Mouse (Mus musculus): ENCODE results near the gene Myo1d.
"Not testable (repeated sequence)": the region's sequence is repeated elsewhere in the genome, so short reads cannot be mapped to it uniquely, and the experiment has no call there.

The Myo1d gene

DNA sequence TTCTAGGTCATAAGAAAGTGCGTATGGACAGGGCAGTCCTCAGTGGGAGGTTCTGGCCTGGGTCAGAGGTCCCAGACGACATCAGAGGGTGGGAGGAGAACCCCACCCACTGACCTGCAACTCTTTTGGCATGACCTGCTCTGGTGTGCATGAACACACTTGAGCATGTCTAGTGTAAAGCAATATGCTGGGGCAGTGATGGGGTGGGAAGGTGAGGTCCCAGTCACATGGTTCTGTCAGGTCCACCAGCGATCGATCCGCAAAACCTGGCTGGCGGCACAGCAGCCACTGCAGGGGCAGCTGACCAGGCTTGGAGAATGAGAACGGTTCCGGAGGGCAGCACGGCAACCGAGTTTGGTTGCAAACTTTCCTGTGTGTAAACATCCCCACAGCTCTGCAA is 297.5 kb downstream of the Myo1d start:
- no peak for DNase-seq (ENCODE audit: low read depth, low spot score)

DNA sequence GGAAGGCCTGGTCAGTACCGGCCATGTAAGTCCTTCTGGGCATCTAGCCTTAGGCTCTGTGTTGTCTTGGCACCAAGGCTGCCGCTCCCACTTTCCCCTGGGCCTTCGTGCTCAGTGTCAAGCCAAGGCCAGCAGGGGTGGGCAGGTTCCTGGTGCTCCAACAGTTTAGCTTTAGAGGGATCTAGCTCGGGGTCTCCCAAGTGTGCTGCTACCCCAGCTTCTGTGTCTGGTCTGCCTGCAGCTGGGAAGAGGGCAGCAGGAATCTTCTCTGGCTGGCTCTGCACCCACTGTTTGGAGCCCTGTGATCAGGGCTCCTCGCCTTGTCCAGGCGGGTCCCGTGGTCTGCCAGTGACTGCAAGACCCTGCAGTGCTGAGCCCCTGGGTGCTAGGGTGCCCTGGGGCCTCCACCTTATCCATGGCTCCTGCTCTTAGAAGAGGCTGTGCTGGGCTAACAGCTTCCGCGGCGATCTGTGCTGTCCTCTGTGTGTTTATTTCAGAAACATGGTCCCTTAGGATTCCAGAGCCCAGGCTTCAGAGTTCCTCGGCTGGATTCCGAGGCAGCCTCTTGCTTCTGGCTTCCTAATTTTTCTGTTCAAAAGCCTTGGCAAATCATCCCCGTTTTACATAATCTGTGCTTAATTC is 298.3 kb downstream of the Myo1d start:
- no peak for DNase-seq (ENCODE audit: low read depth, low spot score)

DNA sequence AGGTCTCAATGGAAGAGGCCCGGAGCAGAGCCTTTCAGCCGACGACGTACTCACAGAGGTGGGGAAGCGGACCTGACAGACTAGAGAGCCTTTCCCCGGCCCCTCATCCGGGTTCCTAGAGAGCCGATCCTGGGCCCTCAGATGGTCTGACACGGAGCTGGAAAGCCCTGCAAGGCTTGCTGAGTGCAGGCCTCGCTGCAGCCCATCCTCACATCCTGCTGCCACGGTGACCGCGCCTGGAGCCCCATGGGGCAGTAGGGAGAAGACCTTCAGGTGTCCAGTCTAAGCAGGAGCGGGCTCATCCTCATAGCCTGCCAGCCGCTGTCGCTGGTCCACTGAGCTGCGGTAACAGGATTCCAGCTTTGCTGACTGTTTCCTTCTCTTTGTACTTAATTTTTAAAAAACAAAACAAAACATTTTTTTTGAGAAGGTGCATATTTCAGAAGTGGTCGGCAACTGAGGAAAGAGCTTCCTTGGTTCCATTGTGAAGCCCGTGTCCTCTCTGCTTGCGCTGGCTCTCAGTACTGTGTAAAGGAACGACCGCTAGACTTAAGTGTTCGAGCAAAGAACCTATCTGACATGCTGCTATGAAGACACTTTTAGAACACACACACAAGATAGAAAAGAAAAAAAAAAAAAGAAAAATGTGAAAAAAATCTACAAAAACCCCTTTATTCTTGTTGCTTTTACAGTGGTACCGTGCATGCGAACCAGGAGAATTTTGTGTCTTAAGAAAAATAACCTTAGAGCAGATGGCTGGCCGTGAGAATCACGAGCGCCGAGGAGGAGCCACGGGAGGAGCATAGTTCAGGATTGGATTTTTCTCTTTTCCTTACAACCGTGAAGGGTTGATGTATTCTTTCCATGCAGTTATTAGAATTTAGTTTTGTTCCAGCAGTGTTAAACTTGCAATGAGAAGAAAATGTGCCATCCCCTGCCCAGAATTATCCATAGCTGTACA is 299.6 kb downstream of the Myo1d start:
- DNase-seq (ENCODE audit: low read depth, low spot score), result no peak

DNA sequence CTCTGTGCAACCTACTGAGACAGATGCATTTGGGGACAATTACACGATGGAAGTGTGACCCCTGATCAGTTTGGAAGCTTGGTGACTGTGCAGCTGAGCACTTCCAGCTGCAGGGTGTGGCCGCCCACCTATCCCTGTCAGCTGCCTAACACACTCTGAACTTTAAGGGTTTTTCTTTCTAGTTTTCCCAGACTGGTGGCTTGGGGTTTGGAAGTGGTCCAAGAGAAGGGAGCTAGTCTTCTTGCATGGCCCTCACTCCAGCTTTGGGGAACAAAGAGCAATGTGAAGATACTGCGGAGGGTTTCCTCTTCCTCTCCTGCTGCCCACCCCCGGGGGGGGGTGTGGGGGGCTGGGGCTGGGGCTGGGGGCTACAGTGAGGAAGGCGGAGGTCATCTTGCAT is 300.4 kb downstream of the Myo1d start:
- no peak for DNase-seq (ENCODE audit: low read depth, low spot score)

DNA sequence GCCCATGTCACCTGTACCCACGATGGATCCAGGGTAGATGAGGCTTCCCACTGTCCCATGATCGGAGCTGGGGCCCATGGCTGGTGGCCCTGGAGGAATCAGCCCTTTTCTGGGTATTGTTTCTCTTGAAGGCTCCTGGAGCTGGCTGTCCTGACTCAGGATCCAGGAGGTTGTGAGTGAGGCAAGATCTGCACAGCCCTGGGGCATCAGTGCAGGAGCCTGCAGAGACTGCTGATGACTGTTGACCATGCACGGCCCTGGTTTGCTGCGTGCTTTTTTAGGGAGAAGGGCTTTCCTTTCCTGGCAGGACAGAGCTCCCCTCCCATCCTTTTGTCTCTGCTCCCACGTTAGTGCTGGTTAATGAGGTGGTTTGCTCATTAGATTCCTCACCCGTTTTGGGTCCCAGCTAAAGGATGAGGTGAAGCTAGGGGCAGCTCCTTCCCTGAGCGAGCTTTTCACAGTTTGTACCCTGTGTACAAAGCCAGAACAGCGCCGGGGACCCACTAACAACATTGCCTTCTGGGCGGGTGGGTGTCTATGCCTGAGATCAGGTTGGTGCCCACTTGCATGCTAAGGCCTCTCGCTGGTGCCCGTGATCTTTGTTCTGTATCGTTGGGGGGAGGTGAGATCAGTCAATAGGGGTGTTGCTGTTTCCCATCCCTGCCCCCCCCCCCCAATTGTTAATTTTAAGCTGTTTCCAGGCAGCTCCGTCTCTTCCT is 301.0 kb downstream of the Myo1d start:
- no peak for DNase-seq (ENCODE audit: low read depth, low spot score)

DNA sequence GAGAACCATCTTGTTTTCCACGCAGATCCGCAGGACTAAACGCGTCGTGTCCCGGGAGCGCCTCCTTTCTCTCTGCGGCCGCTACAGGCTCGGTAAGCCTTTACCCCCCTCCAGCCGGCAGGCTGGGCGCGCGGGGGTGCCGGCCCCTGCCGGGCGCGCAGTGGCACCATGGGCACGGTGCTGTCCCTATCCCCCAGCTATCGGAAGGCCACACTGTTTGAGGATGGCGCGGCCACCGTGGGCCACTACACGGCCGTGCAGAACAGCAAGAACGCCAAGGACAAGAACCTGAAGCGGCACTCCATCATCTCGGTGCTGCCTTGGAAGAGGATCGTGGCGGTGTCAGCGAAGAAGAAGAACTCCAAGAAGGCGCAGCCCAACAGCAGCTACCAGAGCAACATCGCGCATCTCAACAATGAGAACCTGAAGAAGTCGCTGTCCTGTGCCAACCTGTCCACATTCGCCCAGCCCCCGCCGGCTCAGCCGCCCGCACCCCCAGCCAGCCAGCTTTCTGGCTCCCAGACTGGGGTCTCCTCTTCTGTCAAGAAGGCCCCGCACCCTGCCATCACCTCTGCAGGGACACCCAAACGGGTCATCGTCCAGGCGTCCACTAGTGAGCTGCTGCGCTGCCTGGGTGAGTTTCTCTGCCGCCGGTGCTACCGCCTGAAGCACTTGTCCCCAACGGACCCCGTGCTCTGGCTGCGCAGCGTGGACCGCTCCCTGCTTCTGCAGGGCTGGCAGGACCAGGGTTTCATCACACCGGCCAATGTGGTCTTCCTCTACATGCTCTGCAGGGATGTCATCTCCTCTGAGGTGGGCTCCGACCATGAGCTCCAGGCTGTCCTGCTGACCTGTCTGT is 302.3 kb downstream of the Myo1d start:
- DNase-seq (ENCODE audit: low read depth, low spot score), result peak; percentile 46

DNA sequence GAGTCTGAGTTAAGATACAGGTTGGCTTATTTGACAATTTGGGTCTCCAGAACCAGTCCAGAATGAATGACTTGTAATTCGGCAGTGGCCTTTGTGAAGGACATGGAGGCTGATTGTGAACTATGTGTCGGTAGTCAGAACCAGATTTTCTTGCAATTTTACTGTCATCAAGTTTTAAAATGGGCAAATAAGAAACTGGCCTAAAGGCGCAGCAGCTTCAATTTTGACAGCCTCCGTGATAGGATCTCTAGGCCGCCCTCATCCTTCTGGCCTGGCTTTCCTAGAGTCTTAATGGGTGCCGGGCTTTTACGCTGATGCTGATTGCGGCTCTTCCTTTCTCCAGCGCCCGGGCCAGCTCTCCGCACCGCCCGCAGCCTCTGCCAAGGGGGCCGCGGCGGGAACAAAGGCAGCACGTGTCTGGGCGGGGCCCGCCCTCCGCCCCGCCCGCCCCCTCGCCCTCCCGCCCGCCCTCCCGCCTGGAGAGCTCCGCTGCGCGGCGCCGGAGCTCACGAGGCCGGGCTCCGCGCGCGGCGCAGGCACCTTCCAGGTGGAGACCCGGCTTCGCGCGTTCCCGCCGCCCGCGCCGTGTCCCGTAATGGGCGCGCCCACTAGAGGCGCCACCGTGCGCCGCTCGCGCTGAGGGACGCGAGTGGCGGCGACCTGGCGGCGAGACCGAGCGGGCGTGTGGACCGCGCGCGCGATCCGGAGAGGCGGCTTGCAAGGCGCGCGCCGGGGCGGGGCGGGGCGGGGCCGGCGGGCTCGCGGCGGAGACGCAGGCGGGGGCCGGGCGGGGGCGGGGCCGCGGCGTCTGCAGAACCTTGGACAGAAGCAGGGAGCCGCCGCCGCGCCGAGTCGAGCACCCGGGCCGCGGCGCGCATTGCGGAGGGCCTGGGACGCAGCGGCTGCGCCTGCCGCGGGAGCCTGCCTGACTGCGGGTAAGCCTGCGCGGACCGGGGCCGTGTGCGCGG is 303.3 kb downstream of the Myo1d start, which contains the start of gene Cdk5r1:
Cdk5r1 (plus strand) TSS at position 802 of the 968 bp plus-strand sequence.
- peak; percentile 98 for DNase-seq (ENCODE audit: low read depth, low spot score)

DNA sequence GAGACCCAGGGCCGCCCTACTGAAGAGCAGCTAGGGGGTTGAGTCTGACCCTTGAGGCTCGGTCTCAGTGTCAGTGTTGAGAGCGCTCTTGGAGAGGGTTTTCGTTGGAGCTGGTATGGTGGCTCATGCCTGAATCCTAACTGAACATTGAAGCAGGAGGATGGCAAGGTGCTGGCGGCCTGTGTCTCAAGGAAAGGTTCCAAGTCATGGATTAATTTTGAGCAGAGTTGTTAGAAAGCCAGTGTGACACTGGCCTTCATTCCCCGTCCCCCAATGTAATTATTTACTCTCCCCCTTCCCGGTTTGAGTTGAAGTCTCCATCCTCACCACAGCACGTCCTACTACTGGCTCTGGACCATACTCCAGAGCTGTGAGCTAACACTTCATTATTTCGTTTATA is 304.3 kb downstream of the Myo1d start:
- DNase-seq (ENCODE audit: low read depth, low spot score), result no peak

DNA sequence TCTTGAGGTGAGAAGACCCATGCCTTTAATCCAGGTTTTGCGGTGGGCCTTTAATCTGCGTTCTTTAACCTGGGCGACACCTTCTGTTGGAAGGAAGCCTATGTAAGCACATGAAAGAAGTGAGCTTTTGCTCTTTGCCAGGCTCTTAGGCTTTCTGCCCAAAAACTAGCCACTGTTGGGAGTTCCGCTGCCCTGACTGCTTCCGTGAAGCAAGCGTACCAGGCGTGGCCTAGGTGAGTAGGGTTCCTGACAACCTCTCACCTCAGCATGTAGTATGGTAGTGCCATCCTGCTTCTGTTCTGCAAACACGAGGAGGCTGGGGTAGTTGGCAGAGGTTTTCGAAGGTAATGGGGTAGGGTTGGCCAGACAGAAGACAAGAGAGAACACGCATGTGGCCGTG is 305.0 kb downstream of the Myo1d start:
- no peak for DNase-seq (ENCODE audit: low read depth, low spot score)

DNA sequence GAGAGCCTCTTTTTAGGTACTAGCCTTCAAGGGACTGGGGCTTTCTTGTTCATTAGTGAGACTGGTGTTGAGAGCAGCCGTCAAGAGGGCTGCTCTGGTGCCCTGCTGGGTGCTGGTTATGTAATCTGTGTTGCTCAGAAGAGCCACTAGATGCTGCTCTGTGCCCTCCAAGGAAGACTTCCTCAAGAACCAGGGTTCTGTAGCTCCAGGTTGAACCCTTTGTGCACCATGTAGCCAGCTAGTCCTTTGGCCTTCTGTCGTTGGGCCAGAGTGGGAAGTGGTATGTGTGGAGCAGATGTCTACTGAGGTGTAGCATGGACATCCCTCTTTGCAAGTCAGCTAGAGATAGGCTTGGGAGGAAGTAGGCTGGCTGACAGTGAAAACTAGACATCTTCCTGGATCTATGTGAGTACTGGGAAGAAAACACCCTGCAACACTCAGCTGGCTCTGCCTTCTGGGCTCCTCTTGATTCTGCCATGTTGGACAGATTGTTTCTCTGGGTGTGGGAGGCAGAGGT is 305.6 kb downstream of the Myo1d start:
- DNase-seq (ENCODE audit: low read depth, low spot score), result no peak

DNA sequence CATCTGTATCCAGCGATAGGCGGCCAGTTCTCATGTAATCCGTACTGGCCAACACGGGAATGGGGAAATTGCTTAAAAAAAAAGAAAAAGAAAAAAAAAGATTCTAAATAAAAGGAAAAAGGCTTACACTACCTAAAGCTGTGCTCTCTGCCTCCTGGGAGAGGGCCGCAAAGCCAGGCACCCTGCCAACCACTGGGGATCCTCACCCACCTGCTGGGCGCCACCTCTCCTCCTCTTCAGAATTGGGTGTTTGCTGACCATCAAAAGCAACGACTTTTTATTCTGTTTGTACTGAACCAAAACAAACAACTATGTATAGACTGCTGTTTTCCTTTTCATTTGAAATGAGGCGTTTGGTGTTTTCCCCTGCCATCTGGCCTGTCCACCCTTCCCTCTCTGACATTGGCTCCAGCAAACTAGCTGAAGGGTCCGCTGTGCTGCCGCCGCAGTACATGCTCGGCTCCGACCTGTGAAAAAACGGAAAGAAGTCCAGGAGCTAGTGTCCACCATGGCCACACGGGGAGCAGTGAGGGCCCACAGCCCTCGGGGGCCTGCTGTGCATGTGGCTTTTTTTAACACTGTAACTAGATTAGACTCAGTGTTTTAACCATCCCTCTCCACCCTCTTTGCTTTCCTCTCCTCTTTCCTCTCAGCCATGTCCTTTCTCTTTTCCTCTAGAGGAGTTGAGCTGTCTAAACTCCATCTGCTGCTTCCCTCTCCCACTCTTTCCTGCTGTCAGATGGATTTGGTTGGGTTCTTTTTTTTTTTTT is 307.8 kb downstream of the Myo1d start:
- no peak for DNase-seq (ENCODE audit: low read depth, low spot score)

DNA sequence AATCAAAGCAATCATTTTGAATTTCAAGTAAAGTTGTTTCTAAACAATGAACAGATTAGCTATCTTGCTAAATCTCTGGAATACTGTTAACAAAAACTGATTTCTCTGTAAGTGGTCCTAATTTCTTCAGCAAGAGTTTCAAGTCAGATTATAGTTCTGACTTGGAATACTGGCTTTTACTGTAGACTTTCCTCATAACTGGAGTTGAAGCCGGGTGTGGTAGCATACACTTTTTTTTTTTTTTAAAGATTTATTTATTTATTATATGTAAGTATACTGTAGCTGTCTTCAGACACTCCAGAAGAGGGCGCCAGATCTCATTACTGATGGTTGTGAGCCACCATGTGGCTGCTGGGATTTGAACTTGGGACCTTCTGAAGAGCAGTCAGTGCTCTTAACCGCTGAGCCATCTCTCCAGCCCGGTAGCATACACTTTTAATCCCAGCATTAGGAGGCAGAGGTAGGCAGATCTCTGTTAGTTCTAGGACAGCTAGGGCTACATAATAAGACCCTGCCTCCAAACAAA is 316.2 kb downstream of the Myo1d start:
- not testable (repeated sequence) for DNase-seq (ENCODE audit: low read depth, low spot score)

DNA sequence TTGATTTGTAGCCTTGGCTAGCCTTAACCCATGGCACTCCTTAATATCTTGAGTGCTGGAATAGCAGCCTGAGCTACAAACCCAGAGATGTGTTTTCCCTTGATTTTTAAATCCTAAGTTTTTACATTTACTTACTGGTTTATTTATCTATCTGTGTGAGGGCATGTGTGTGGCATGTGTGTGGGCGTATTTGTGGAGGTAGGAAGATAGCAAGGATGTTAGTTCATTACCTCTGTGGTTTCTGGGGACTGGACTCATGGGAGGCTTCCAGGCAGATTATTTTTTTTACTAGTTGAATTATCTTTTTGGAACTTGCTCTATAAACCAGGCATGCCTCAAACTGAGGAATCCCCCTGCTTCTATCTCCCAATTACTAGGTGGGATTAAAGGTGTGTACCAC is 326.6 kb downstream of the Myo1d start:
- DNase-seq (ENCODE audit: low read depth, low spot score), result no peak

DNA sequence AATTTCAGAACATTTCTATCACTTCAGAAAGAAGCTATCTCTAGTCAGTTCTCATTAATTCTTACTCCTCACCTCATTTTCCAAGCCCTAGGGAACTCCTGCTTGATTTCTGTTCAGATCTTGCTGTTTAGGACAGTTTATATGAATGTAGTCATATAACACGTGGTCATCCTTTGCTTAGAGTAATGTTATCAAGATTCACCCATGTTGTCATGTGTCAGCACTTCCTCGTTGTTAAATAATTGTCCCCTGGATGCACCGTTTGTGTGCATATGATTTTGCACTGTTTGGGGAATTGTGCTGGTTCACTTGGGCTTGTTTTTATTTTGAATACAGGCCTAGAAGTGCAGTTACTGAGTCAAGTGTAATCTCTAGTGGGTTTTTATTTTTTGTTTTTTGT is 327.6 kb downstream of the Myo1d start:
- no peak for DNase-seq (ENCODE audit: low read depth, low spot score)

DNA sequence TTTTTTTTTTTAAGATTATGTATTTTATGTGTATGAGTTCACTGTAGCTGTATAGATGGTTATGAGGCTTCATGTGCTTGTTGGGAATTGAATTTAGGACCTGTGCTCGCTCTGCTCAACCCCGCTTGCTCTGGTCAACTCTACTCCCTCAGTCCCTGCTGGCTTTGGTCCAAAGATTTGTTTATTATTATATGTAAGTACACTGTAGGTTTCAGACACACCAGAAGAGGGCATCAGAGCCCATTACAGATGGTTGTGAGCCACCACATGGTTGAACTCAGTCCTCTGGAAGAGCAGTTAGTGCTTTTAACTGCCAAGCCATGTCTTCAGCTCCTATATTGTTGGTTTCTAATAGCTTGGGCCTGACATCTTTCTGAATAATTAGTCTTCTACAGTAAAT is 330.0 kb downstream of the Myo1d start:
- no peak for DNase-seq (ENCODE audit: low read depth, low spot score)

DNA sequence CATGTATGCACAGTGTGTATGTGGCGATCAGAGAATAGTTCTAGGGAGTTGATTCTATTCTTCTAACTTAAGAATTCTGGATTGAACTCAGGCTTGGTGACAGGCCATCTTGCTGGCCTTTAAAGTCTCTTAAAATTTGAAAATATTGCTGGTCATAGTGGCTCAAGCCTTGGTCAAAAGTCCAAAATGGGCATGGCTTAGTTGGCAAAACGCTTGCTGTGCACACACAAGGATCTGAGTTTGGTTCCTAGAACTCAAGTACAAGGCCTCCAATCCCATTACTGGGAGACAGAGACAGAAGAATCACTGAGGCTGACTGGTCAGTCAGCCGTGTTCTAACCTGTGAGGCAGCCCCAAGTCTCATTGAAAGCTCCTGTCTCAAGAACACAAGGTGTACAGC is 332.9 kb downstream of the Myo1d start:
- no peak for DNase-seq (ENCODE audit: low read depth, low spot score)
